Mouse (Mus musculus): ENCODE data around the gene Nf2. TPM values are rescaled to one million over a fixed set of nuclear protein-coding genes. Genes with fewer than 3 reads are reported as not detected.
"Not testable (repeated sequence)": the region's sequence is repeated elsewhere in the genome, so short reads cannot be mapped to it uniquely, and the experiment has no call there.

The Nf2 gene
- polyA plus RNA-seq, 1 experiment = 21.3 TPM

- Histone ChIP-seq H3K27me3 (ENCODE audit: control insufficient read depth, insufficient read depth, low read length) (no peaks in the 10 kb centered on the region), H3K36me3 (ENCODE audit: control insufficient read depth, insufficient read depth, low read length) (peaks cover 8% of the 10 kb centered on the region), H3K4me1 (ENCODE audit: control insufficient read depth, insufficient read depth, insufficient read length) (no peaks in the 10 kb centered on the region), H3K27ac (ENCODE audit: insufficient read depth, low read length) (no peak overlapping the region), H3K4me3 (ENCODE audit: extremely low read depth, insufficient read depth, insufficient read length) (no peak overlapping the region)
- no peak for DNase-seq (ENCODE audit: low read depth in 1 of 2, low spot score in 2 of 2)
- WGBS = 92% methylated on average over 6 of the region's 6 CpGs
- TF ChIP-seq POLR2A (IDR thresholded peaks at IDR 0.05; ENCODE audit: low read depth, low read length) (no peak), CTCF (IDR thresholded peaks at IDR 0.05; ENCODE audit: extremely low read depth, insufficient read depth, insufficient read length, insufficient replicate concordance) (no peak)
Observed at GRCm38 (mm10) chr11:4806031-4806715, 43.2 kb downstream of the Nf2 start.

- TF ChIP-seq POLR2A (IDR thresholded peaks at IDR 0.05; ENCODE audit: low read depth, low read length) = no peak
- no peak for TF ChIP-seq CTCF (IDR thresholded peaks at IDR 0.05; ENCODE audit: extremely low read depth, insufficient read depth, insufficient read length, insufficient replicate concordance)
- Histone ChIP-seq H3K4me1 (ENCODE audit: control insufficient read depth, insufficient read depth, insufficient read length) (no peaks in the 10 kb centered on the region), H3K27ac (ENCODE audit: insufficient read depth, low read length) (no peak overlapping the region), H3K4me3 (ENCODE audit: extremely low read depth, insufficient read depth, insufficient read length) (no peak overlapping the region), H3K36me3 (ENCODE audit: control insufficient read depth, insufficient read depth, low read length) (peaks cover 8% of the 10 kb centered on the region), H3K27me3 (ENCODE audit: control insufficient read depth, insufficient read depth, low read length) (no peaks in the 10 kb centered on the region)
- DNase-seq (ENCODE audit: low read depth in 1 of 2, low spot score in 2 of 2) = no peak
- WGBS = 87% methylated on average over 6 of the region's 6 CpGs
Observed at GRCm38 (mm10) chr11:4804921-4805562, 44.3 kb downstream of the Nf2 start.

GRCm38 (mm10) chr11:4803951-4804350, 45.4 kb downstream of the Nf2 start:
- H3K4me3 ChIP-seq (ENCODE audit: extremely low read depth, insufficient read depth, insufficient read length) = no peak overlapping the region
- peaks cover 10% of the 10 kb centered on the region for H3K36me3 ChIP-seq (ENCODE audit: control insufficient read depth, insufficient read depth, low read length)
- no peak for TF ChIP-seq CTCF (IDR thresholded peaks at IDR 0.05; ENCODE audit: extremely low read depth, insufficient read depth, insufficient read length, insufficient replicate concordance)
- TF ChIP-seq POLR2A (IDR thresholded peaks at IDR 0.05; ENCODE audit: low read depth, low read length) = no peak
- H3K27me3 ChIP-seq (ENCODE audit: control insufficient read depth, insufficient read depth, low read length) = no peaks in the 10 kb centered on the region
- no peaks in the 10 kb centered on the region for H3K4me1 ChIP-seq (ENCODE audit: control insufficient read depth, insufficient read depth, insufficient read length)
- no peak overlapping the region; the same call in 1 of the 2 replicates for H3K27ac ChIP-seq (ENCODE audit: insufficient read depth, low read length)
- 70% methylated on average over 7 of the region's 7 CpGs for WGBS
- DNase-seq (ENCODE audit: low read depth in 1 of 2, low spot score in 2 of 2) = peak in 1 of 2 experiments; percentile 29

GRCm38 (mm10) chr11:4803426-4803825, 45.9 kb downstream of the Nf2 start:
- Histone ChIP-seq H3K4me3 (ENCODE audit: extremely low read depth, insufficient read depth, insufficient read length) (no peak overlapping the region), H3K27me3 (ENCODE audit: control insufficient read depth, insufficient read depth, low read length) (no peaks in the 10 kb centered on the region), H3K36me3 (ENCODE audit: control insufficient read depth, insufficient read depth, low read length) (peaks cover 11% of the 10 kb centered on the region), H3K27ac (ENCODE audit: insufficient read depth, low read length) (no peak overlapping the region), H3K4me1 (ENCODE audit: control insufficient read depth, insufficient read depth, insufficient read length) (no peaks in the 10 kb centered on the region)
- DNase-seq (ENCODE audit: low read depth in 1 of 2, low spot score in 2 of 2) = no peak
- WGBS = 75% methylated on average over 7 of the region's 7 CpGs
- no peak for TF ChIP-seq POLR2A (IDR thresholded peaks at IDR 0.05; ENCODE audit: low read depth, low read length)
- no peak for TF ChIP-seq CTCF (IDR thresholded peaks at IDR 0.05; ENCODE audit: extremely low read depth, insufficient read depth, insufficient read length, insufficient replicate concordance)

- TF ChIP-seq POLR2A (IDR thresholded peaks at IDR 0.05; ENCODE audit: low read depth, low read length) (no peak), CTCF (IDR thresholded peaks at IDR 0.05; ENCODE audit: extremely low read depth, insufficient read depth, insufficient read length, insufficient replicate concordance) (no peak)
- Histone ChIP-seq H3K4me3 (ENCODE audit: extremely low read depth, insufficient read depth, insufficient read length) (no peak overlapping the region), H3K27ac (ENCODE audit: insufficient read depth, low read length) (no peak overlapping the region), H3K36me3 (ENCODE audit: control insufficient read depth, insufficient read depth, low read length) (peaks cover 10% of the 10 kb centered on the region), H3K4me1 (ENCODE audit: control insufficient read depth, insufficient read depth, insufficient read length) (no peaks in the 10 kb centered on the region), H3K27me3 (ENCODE audit: control insufficient read depth, insufficient read depth, low read length) (no peaks in the 10 kb centered on the region)
- whole genome bisulfite sequencing = 94% methylated on average over 9 of the region's 9 CpGs
- no peak for DNase-seq (ENCODE audit: low read depth in 1 of 2, low spot score in 2 of 2)
Observed at GRCm38 (mm10) chr11:4803008-4803407, 46.3 kb downstream of the Nf2 start.

GRCm38 (mm10) chr11:4802401-4802800, 46.9 kb downstream of the Nf2 start:
- H3K36me3 ChIP-seq (ENCODE audit: control insufficient read depth, insufficient read depth, low read length); H3K27me3 ChIP-seq (ENCODE audit: control insufficient read depth, insufficient read depth, low read length); H3K27ac ChIP-seq (ENCODE audit: insufficient read depth, low read length); DNase-seq (ENCODE audit: low read depth in 1 of 2, low spot score in 2 of 2); H3K4me1 ChIP-seq (ENCODE audit: control insufficient read depth, insufficient read depth, insufficient read length); H3K4me3 ChIP-seq (ENCODE audit: extremely low read depth, insufficient read depth, insufficient read length): not testable (repeated sequence)
- WGBS = 92% methylated on average over 2 of the region's 2 CpGs

GRCm38 (mm10) chr11:4800654-4801053, 48.7 kb downstream of the Nf2 start:
- Histone ChIP-seq H3K4me3 (ENCODE audit: extremely low read depth, insufficient read depth, insufficient read length) (no peak overlapping the region), H3K27me3 (ENCODE audit: control insufficient read depth, insufficient read depth, low read length) (no peaks in the 10 kb centered on the region), H3K4me1 (ENCODE audit: control insufficient read depth, insufficient read depth, insufficient read length) (no peaks in the 10 kb centered on the region), H3K36me3 (ENCODE audit: control insufficient read depth, insufficient read depth, low read length) (peaks cover 10% of the 10 kb centered on the region), H3K27ac (ENCODE audit: insufficient read depth, low read length) (no peak overlapping the region)
- no peak for DNase-seq (ENCODE audit: low read depth in 1 of 2, low spot score in 2 of 2)
- 80% methylated on average over 4 of the region's 4 CpGs for WGBS
- TF ChIP-seq CTCF (IDR thresholded peaks at IDR 0.05; ENCODE audit: extremely low read depth, insufficient read depth, insufficient read length, insufficient replicate concordance) (no peak), POLR2A (IDR thresholded peaks at IDR 0.05; ENCODE audit: low read depth, low read length) (no peak)
